Mouse (Mus musculus): ENCODE measurements around the gene Snn. TPM values are rescaled to one million over a fixed set of nuclear protein-coding genes. Genes with fewer than 3 reads are reported as not detected.

Gene Snn
- polyA plus RNA-seq, 1 experiment from 2014 or later, result 170 TPM

- ATAC-seq (no peak), DNase-seq (ENCODE audit: low spot score) (no peak)
- Histone ChIP-seq H3K27me3 (replicated peaks; ENCODE audit: control insufficient read depth, insufficient read depth, low read length) (no peaks in the 10 kb centered on the region), H3K27ac (ENCODE audit: low read depth, low read length) (no peak overlapping the region), H3K4me2 (ENCODE audit: low read length) (no peak overlapping the region), H3K4me3 (ENCODE audit: low read depth, low read length) (no peak overlapping the region), H3K9ac (ENCODE audit: low read length) (no peak overlapping the region), H3K4me1 (ENCODE audit: control insufficient read depth, insufficient read depth, low read length) (no peaks in the 10 kb centered on the region), H3K9me3 (replicated peaks; ENCODE audit: control insufficient read depth, low read length) (no peaks in the 10 kb centered on the region), H3K36me3 (ENCODE audit: control insufficient read depth, insufficient read depth, low read length) (no peaks in the 10 kb centered on the region)
- WGBS, result 60% methylated on average over 5 of the region's 5 CpGs
Observed at GRCm38 (mm10) chr16:11055916-11056315, 4.8 kb upstream of the Snn start.

GRCm38 (mm10) chr16:11062794-11063721 lies 2.3 kb downstream of the Snn start:
- Histone ChIP-seq H3K4me1 (ENCODE audit: control insufficient read depth, insufficient read depth, low read length) (peaks cover 30% of the 10 kb centered on the region), H3K9me3 (replicated peaks; ENCODE audit: control insufficient read depth, low read length) (no peaks in the 10 kb centered on the region), H3K36me3 (ENCODE audit: control insufficient read depth, insufficient read depth, low read length) (0 out of 2 replicates have a peak, but pooled peaks cover 2% of the 10 kb centered on the region), H3K9ac (ENCODE audit: low read length) (0 out of 2 replicates have a peak overlapping the region, but pooled peaks have one; percentile 26), H3K4me2 (ENCODE audit: low read length) (0 out of 2 replicates have a peak overlapping the region, but pooled peaks have one; percentile 1), H3K27me3 (replicated peaks; ENCODE audit: control insufficient read depth, insufficient read depth, low read length) (no peaks in the 10 kb centered on the region), H3K27ac (ENCODE audit: low read depth, low read length) (peak overlapping the region; percentile 55), H3K4me3 (ENCODE audit: low read depth, low read length) (no peak overlapping the region)
- ATAC-seq (peak; percentile 7; the same call in 1 of the 2 replicates), DNase-seq (ENCODE audit: low spot score) (peak; percentile 69)
- WGBS, result 10% methylated on average over 13 of the region's 13 CpGs

- WGBS, result 86% methylated on average over 4 of the region's 4 CpGs
- Histone ChIP-seq H3K4me3 (ENCODE audit: low read depth, low read length) (no peak overlapping the region), H3K4me1 (ENCODE audit: control insufficient read depth, insufficient read depth, low read length) (peaks cover 43% of the 10 kb centered on the region), H3K27ac (ENCODE audit: low read depth, low read length) (no peak overlapping the region), H3K9me3 (replicated peaks; ENCODE audit: control insufficient read depth, low read length) (no peaks in the 10 kb centered on the region), H3K36me3 (ENCODE audit: control insufficient read depth, insufficient read depth, low read length) (0 out of 2 replicates have a peak, but pooled peaks cover 4% of the 10 kb centered on the region), H3K9ac (ENCODE audit: low read length) (no peak overlapping the region), H3K4me2 (ENCODE audit: low read length) (no peak overlapping the region), H3K27me3 (replicated peaks; ENCODE audit: control insufficient read depth, insufficient read depth, low read length) (no peaks in the 10 kb centered on the region)
- ATAC-seq (no peak), DNase-seq (ENCODE audit: low spot score) (no peak)
Observed at GRCm38 (mm10) chr16:11064341-11064740, 3.6 kb downstream of the Snn start.

GRCm38 (mm10) chr16:11064742-11065141 lies 4.0 kb downstream of the Snn start:
- no peak overlapping the region for H3K4me3 ChIP-seq (ENCODE audit: low read depth, low read length)
- H3K27me3 ChIP-seq (replicated peaks; ENCODE audit: control insufficient read depth, insufficient read depth, low read length), result no peaks in the 10 kb centered on the region
- H3K4me1 ChIP-seq (ENCODE audit: control insufficient read depth, insufficient read depth, low read length), result peaks cover 47% of the 10 kb centered on the region
- 88% methylated on average over 6 of the region's 6 CpGs for WGBS
- H3K36me3 ChIP-seq (ENCODE audit: control insufficient read depth, insufficient read depth, low read length), result 0 out of 2 replicates have a peak, but pooled peaks cover 4% of the 10 kb centered on the region
- ATAC-seq (no peak), DNase-seq (ENCODE audit: low spot score) (no peak)
- no peaks in the 10 kb centered on the region for H3K9me3 ChIP-seq (replicated peaks; ENCODE audit: control insufficient read depth, low read length)
- no peak overlapping the region for H3K9ac ChIP-seq (ENCODE audit: low read length)
- no peak overlapping the region for H3K27ac ChIP-seq (ENCODE audit: low read depth, low read length)
- H3K4me2 ChIP-seq (ENCODE audit: low read length), result peak overlapping the region; percentile 92; the same call in 1 of the 2 replicates

- peak overlapping the region; percentile 77 for H3K27ac ChIP-seq (ENCODE audit: low read depth, low read length)
- H3K4me2 ChIP-seq (ENCODE audit: low read length), result peak overlapping the region; percentile 92
- WGBS, result 47% methylated on average over 5 of the region's 5 CpGs
- H3K27me3 ChIP-seq (replicated peaks; ENCODE audit: control insufficient read depth, insufficient read depth, low read length), result no peaks in the 10 kb centered on the region
- H3K9ac ChIP-seq (ENCODE audit: low read length), result peak overlapping the region; percentile 68
- DNase-seq (ENCODE audit: low spot score), result no peak
- H3K4me1 ChIP-seq (ENCODE audit: control insufficient read depth, insufficient read depth, low read length), result peaks cover 48% of the 10 kb centered on the region
- H3K9me3 ChIP-seq (replicated peaks; ENCODE audit: control insufficient read depth, low read length), result no peaks in the 10 kb centered on the region
- H3K4me3 ChIP-seq (ENCODE audit: low read depth, low read length), result peak overlapping the region; percentile 79
- 0 out of 2 replicates have a peak, but pooled peaks cover 4% of the 10 kb centered on the region for H3K36me3 ChIP-seq (ENCODE audit: control insufficient read depth, insufficient read depth, low read length)
- ATAC-seq, result no peak
Observed at GRCm38 (mm10) chr16:11065431-11065830, 4.7 kb downstream of the Snn start.

- ATAC-seq, result peak; percentile 99
Observed at GRCm38 (mm10) chr16:11066029-11066832, 5.5 kb downstream of the Snn start, which contains the start of gene Litaf. Gene Litaf (minus strand): TSS chr16:11066157.

GRCm38 (mm10) chr16:11066833-11067191 lies 6.1 kb downstream of the Snn start:
- DNase-seq (ENCODE audit: low spot score) (peak; percentile 81), ATAC-seq (peak; percentile 49)
- H3K4me2 ChIP-seq (ENCODE audit: low read length), result peak overlapping the region; percentile 92
- peaks cover 14% of the 10 kb centered on the region for H3K36me3 ChIP-seq (ENCODE audit: control insufficient read depth, insufficient read depth, low read length)
- H3K27ac ChIP-seq (ENCODE audit: low read depth, low read length), result peak overlapping the region; percentile 98
- peak overlapping the region; percentile 98 for H3K9ac ChIP-seq (ENCODE audit: low read length)
- H3K4me3 ChIP-seq (ENCODE audit: low read depth, low read length), result peak overlapping the region; percentile 79
- no peaks in the 10 kb centered on the region for H3K9me3 ChIP-seq (replicated peaks; ENCODE audit: control insufficient read depth, low read length)
- H3K27me3 ChIP-seq (replicated peaks; ENCODE audit: control insufficient read depth, insufficient read depth, low read length), result no peaks in the 10 kb centered on the region
- WGBS, result 0% methylated on average over 22 of the region's 22 CpGs
- peaks cover 51% of the 10 kb centered on the region for H3K4me1 ChIP-seq (ENCODE audit: control insufficient read depth, insufficient read depth, low read length)

More at GRCm38 (mm10) chr16:11066029-11066832, 5.5 kb downstream of the Snn start, which contains the start of gene Litaf:
- H3K36me3 ChIP-seq (ENCODE audit: control insufficient read depth, insufficient read depth, low read length), result peaks cover 9% of the 10 kb centered on the region; the same call in 1 of the 2 replicates
- H3K4me2 ChIP-seq (ENCODE audit: low read length), result peak within 1 kb of the TSS; percentile 92
- no peaks in the 10 kb centered on the region for H3K9me3 ChIP-seq (replicated peaks; ENCODE audit: control insufficient read depth, low read length)
- H3K9ac ChIP-seq (ENCODE audit: low read length), result peak within 1 kb of the TSS; percentile 98
- WGBS, result under 1% methylated on average over 67 of the region's 78 CpGs
- DNase-seq (ENCODE audit: low spot score), result peak; percentile 99
- H3K4me1 ChIP-seq (ENCODE audit: control insufficient read depth, insufficient read depth, low read length), result peaks cover 51% of the 10 kb centered on the region
- no peaks in the 10 kb centered on the region for H3K27me3 ChIP-seq (replicated peaks; ENCODE audit: control insufficient read depth, insufficient read depth, low read length)
- H3K27ac ChIP-seq (ENCODE audit: low read depth, low read length), result peak within 1 kb of the TSS; percentile 98
- peak within 1 kb of the TSS; percentile 79 for H3K4me3 ChIP-seq (ENCODE audit: low read depth, low read length)

- Histone ChIP-seq H3K9ac (ENCODE audit: low read length) (peak overlapping the region; percentile 25), H3K4me1 (ENCODE audit: control insufficient read depth, insufficient read depth, low read length) (peaks cover 39% of the 10 kb centered on the region), H3K36me3 (ENCODE audit: control insufficient read depth, insufficient read depth, low read length) (peaks cover 33% of the 10 kb centered on the region), H3K27ac (ENCODE audit: low read depth, low read length) (no peak overlapping the region), H3K9me3 (replicated peaks; ENCODE audit: control insufficient read depth, low read length) (no peaks in the 10 kb centered on the region), H3K27me3 (replicated peaks; ENCODE audit: control insufficient read depth, insufficient read depth, low read length) (no peaks in the 10 kb centered on the region), H3K4me3 (ENCODE audit: low read depth, low read length) (no peak overlapping the region), H3K4me2 (ENCODE audit: low read length) (peak overlapping the region; percentile 92)
- WGBS, result 92% methylated on average over 3 of the region's 3 CpGs
- no peak for ATAC-seq
- no peak for DNase-seq (ENCODE audit: low spot score)
Observed at GRCm38 (mm10) chr16:11068666-11069065, 7.9 kb downstream of the Snn start.

All from forebrain, embryonic 14.5 days (tissue).